Comparison of ENCODE assay signal across 14 mouse cellular contexts in genomic region chr11:109106751-109107150, GRCm38 (mm10). TPM values are rescaled to one million over a fixed set of nuclear protein-coding genes. Genes with fewer than 3 reads are reported as not detected.
DNase-seq lines count a peak whose midpoint lies in the region; ATAC-seq lines count a peak whose summit lies in the region.
"Had no signal": no experiment of that assay in that cellular context is flagged by ENCODE, and none has a peak within 500 bp of the region (broad histone marks: within the 10 kb centered on the region; RNA-seq: fewer than 3 reads in every experiment).

No protein-coding gene starts in this region.

- peak overlapping the region; percentile 49; the same call in 1 of the 2 replicates for H3K9ac ChIP-seq in hindbrain, embryonic 13.5 days
- no peak overlapping the region for H3K9ac ChIP-seq in midbrain, embryonic 16.5 days (ENCODE audit: low read depth, low read length)
- no peak overlapping the region for H3K9ac ChIP-seq in liver, embryonic 12.5 days
- H3K9ac ChIP-seq: limb, embryonic 15.5 days had no signal

- DNase-seq in Muller cell, postnatal 12 days (ENCODE audit: inconsistent ontology term), result peak; percentile 32
- peak; percentile 68 for DNase-seq in embryo, embryonic 11 days
- no peak for DNase-seq in spleen, postnatal 10 days (ENCODE audit: low spot score in 2 of 2)
- DNase-seq in layer of hippocampus, postnatal 14 days (ENCODE audit: low spot score in 2 of 2), result no peak
- DNase-seq in lung, postnatal 36 days, result no peak
- DNase-seq: layer of hippocampus, adult 9-11 months had no signal

- no peaks in the 10 kb centered on the region for H3K36me3 ChIP-seq in hindbrain, embryonic 13.5 days
- no peaks in the 10 kb centered on the region for H3K36me3 ChIP-seq in midbrain, embryonic 16.5 days (ENCODE audit: control insufficient read depth, insufficient read depth, low read length)
- no peaks in the 10 kb centered on the region for H3K36me3 ChIP-seq in liver, embryonic 12.5 days
- H3K36me3 ChIP-seq: embryonic facial prominence, embryonic 10.5 days; heart, embryonic 10.5 days; limb, embryonic 15.5 days had no signal

- peaks cover 42% of the 10 kb centered on the region for H3K4me1 ChIP-seq in hindbrain, embryonic 13.5 days (replicated peaks)
- peaks cover 21% of the 10 kb centered on the region for H3K4me1 ChIP-seq in midbrain, embryonic 16.5 days (ENCODE audit: control insufficient read depth, insufficient read depth, low read length)
- no peaks in the 10 kb centered on the region for H3K4me1 ChIP-seq in liver, embryonic 12.5 days
- H3K4me1 ChIP-seq: megakaryocyte, embryonic 14.5 days had no signal

- H3K9me3 ChIP-seq in hindbrain, embryonic 13.5 days, result no peaks in the 10 kb centered on the region
- H3K9me3 ChIP-seq in midbrain, embryonic 16.5 days (replicated peaks; ENCODE audit: control insufficient read depth, low read length, poor library complexity, severe bottlenecking), result no peaks in the 10 kb centered on the region
- no peaks in the 10 kb centered on the region for H3K9me3 ChIP-seq in liver, embryonic 12.5 days (replicated peaks)
- H3K9me3 ChIP-seq: embryonic facial prominence, embryonic 10.5 days; heart, embryonic 10.5 days; limb, embryonic 15.5 days; megakaryocyte, embryonic 14.5 days had no signal

- 4% methylated on average over 8 of the region's 8 CpGs for WGBS in hindbrain, embryonic 13.5 days
- 4% methylated on average over 8 of the region's 8 CpGs for WGBS in midbrain, embryonic 16.5 days
- WGBS in liver, embryonic 12.5 days (ENCODE audit: insufficient replicate concordance), result 47% methylated on average over 8 of the region's 8 CpGs

- H3K4me2 ChIP-seq in hindbrain, embryonic 13.5 days, result 0 out of 2 replicates have a peak overlapping the region, but pooled peaks have one; percentile 10
- H3K4me2 ChIP-seq in midbrain, embryonic 16.5 days (ENCODE audit: low read length), result no peak overlapping the region
- no peak overlapping the region for H3K4me2 ChIP-seq in liver, embryonic 12.5 days
- H3K4me2 ChIP-seq: limb, embryonic 15.5 days had no signal

- no peak overlapping the region for H3K4me3 ChIP-seq in hindbrain, embryonic 13.5 days
- H3K4me3 ChIP-seq in midbrain, embryonic 16.5 days (ENCODE audit: low read depth, low read length), result no peak overlapping the region
- no peak overlapping the region for H3K4me3 ChIP-seq in liver, embryonic 12.5 days
- H3K4me3 ChIP-seq: embryonic facial prominence, embryonic 10.5 days; heart, embryonic 10.5 days; limb, embryonic 15.5 days; megakaryocyte, embryonic 14.5 days had no signal

- ATAC-seq in hindbrain, embryonic 13.5 days (ENCODE audit: low FRiP score), result peak; percentile 85
- peak; percentile 48; the same call in 1 of the 2 replicates for ATAC-seq in midbrain, embryonic 16.5 days
- ATAC-seq in liver, embryonic 12.5 days, result no peak
- ATAC-seq: inflammation-experienced regulatory T-cells, adult 6 months had no signal

- peak overlapping the region; percentile 89 for H3K27ac ChIP-seq in hindbrain, embryonic 13.5 days
- no peak overlapping the region for H3K27ac ChIP-seq in midbrain, embryonic 16.5 days (ENCODE audit: low read length)
- no peak overlapping the region for H3K27ac ChIP-seq in liver, embryonic 12.5 days
- H3K27ac ChIP-seq: embryonic facial prominence, embryonic 10.5 days; heart, embryonic 10.5 days; limb, embryonic 15.5 days had no signal

- H3K27me3 ChIP-seq in hindbrain, embryonic 13.5 days, result no peaks in the 10 kb centered on the region
- no peaks in the 10 kb centered on the region for H3K27me3 ChIP-seq in midbrain, embryonic 16.5 days (ENCODE audit: control insufficient read depth, insufficient read depth, low read depth, low read length)
- H3K27me3 ChIP-seq in liver, embryonic 12.5 days (replicated peaks), result no peaks in the 10 kb centered on the region
- H3K27me3 ChIP-seq: limb, embryonic 15.5 days had no signal

RNA-seq across cellular contexts. Expression of gene E030025P04Rik, which starts 37.4 kb away (rescaled TPM):
- polyA plus RNA-seq in hindbrain, embryonic 13.5 days (2015; fragmentation: Nextera tagmentation; extraction: Ambion mirVana), result not detected in 2 replicates
- polyA plus RNA-seq in midbrain, embryonic 16.5 days (2015; fragmentation: Nextera tagmentation; extraction: Ambion mirVana), result 0.20 TPM in 1 of 2 replicates, not detected in the other
- total RNA-seq in layer of hippocampus, postnatal 14 days (2021), result not detected
- not detected in 2 replicates for polyA plus RNA-seq in liver, embryonic 12.5 days (2016; fragmentation: Nextera tagmentation; extraction: Ambion mirVana)
- polyA plus RNA-seq: embryonic facial prominence, embryonic 10.5 days; heart, embryonic 10.5 days; inflammation-experienced regulatory T-cells, adult 6 months; limb, embryonic 15.5 days had no signal

Comparison
In these comparisons a context has a peak if more than half of its experiments do, and no peak if none do; other contexts are left out.
1. DNase-seq: peak in Muller cell, postnatal 12 days (single experiment) and embryo, embryonic 11 days (single experiment); none in spleen, postnatal 10 days (0 of 2), layer of hippocampus, postnatal 14 days (0 of 2) and lung, postnatal 36 days (single experiment).